Mouse (Mus musculus) C2C12 (cell line): ENCODE results near the gene Lrr1. TPM values are rescaled to one million over a fixed set of nuclear protein-coding genes. Genes with fewer than 3 reads are reported as not detected.

Experiments used
- H3K27me3 ChIP-seq: one replicate; pipeline ENCODE4 v1.6.1; 2011; ENCODE audit not compliant: control insufficient read depth, insufficient read depth, insufficient read length
- H3K36me3 ChIP-seq: one replicate; pipeline ENCODE4 v1.6.1; 2011; ENCODE audit not compliant: control insufficient read depth, insufficient read depth
- H3K4me3 ChIP-seq: one replicate; pipeline ENCODE4 v1.5.1; 2011; ENCODE audit warnings: mild to moderate bottlenecking, control low read depth; ENCODE audit not compliant: poor library complexity, insufficient read depth, severe bottlenecking
- H3K79me2 ChIP-seq: one replicate; pipeline ENCODE4 v1.6.1; 2011; ENCODE audit not compliant: control insufficient read depth, insufficient read depth
- H3K79me3 ChIP-seq: one replicate; pipeline ENCODE4 v1.6.1; 2011; ENCODE audit warnings: low read depth, control low read depth
- H3ac ChIP-seq: one replicate; pipeline ENCODE3; 2011; ENCODE audit warnings: low read depth; ENCODE audit not compliant: control insufficient read depth, insufficient read length
- CEBPB ChIP-seq: IDR thresholded peaks from one replicate; pipeline ENCODE4 v1.6.1; 2011; ENCODE audit warnings: low read depth, mild to moderate bottlenecking, control low read depth, moderate library complexity
- CTCF ChIP-seq: IDR thresholded peaks from one replicate; pipeline ENCODE4 v1.5.1; 2011; ENCODE audit not compliant: control insufficient read depth, insufficient read depth, insufficient read length
- FOSL1 ChIP-seq: IDR thresholded peaks from one replicate; pipeline ENCODE4 v1.8.0; 2011; ENCODE audit warnings: mild to moderate bottlenecking, low read length; ENCODE audit not compliant: poor library complexity, insufficient read depth, severe bottlenecking
- MAX ChIP-seq: IDR thresholded peaks from one replicate; pipeline ENCODE4 v1.6.1; 2011; ENCODE audit warnings: mild to moderate bottlenecking, control low read depth
- MYOD1 ChIP-seq: IDR thresholded peaks from one replicate; pipeline ENCODE4 v1.6.1; 2011; ENCODE audit warnings: low read depth; ENCODE audit not compliant: control insufficient read depth, insufficient read length
- MYOG ChIP-seq: IDR thresholded peaks from one replicate; pipeline ENCODE4 v1.6.1; 2011; ENCODE audit not compliant: control insufficient read depth, insufficient read length; ENCODE audit errors: extremely low read depth
- USF1 ChIP-seq: IDR thresholded peaks from one replicate; pipeline ENCODE4 v1.6.1; 2011; ENCODE audit warnings: low read depth, mild to moderate bottlenecking, control low read depth, moderate library complexity
- polyA plus RNA-seq: library from polyadenylated mRNA; unstranded; fragments of >200 nt; fragmentation: generic; extraction: Trizol; gene quantifications from one replicate; pipeline ENCODE4 v1.2.1, GENCODE M21; 2012; ENCODE audit warnings: missing spikeins

The Lrr1 gene
- polyA plus RNA-seq, 1 experiment: 30.4 TPM

DNA sequence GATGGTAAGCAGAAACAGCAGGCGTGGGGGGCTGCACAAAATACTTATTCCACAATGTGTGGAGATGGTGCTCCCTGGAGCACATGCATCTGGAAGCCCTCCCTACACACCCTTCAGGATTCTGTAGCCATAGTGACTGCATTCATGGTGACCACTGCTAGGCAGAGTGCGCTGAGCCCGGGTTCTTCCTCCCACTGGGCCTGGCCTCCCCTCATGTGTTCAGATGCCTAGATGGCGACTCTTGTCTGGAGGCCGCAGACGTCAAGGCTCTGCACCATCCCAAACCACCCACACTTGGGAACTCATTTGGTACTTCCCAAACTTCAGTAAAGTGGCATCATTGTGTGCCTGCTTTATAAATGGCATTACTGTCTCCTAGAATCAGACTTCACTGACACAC lies 25.2 kb upstream of the Lrr1 start:
- peaks cover 3% of the 10 kb centered on the region for H3K27me3 ChIP-seq
- no peaks in the 10 kb centered on the region for H3K36me3 ChIP-seq
- H3K4me3 ChIP-seq: no peak overlapping the region
- TF ChIP-seq FOSL1: no peak
- TF ChIP-seq CEBPB: no peak
- TF ChIP-seq MYOD1: no peak
- no peak for TF ChIP-seq MAX
- TF ChIP-seq MYOG: no peak
- no peak for TF ChIP-seq USF1
- H3K79me2 ChIP-seq: no peaks in the 10 kb centered on the region
- no peaks in the 10 kb centered on the region for H3K79me3 ChIP-seq
- H3ac ChIP-seq: no peak overlapping the region

DNA sequence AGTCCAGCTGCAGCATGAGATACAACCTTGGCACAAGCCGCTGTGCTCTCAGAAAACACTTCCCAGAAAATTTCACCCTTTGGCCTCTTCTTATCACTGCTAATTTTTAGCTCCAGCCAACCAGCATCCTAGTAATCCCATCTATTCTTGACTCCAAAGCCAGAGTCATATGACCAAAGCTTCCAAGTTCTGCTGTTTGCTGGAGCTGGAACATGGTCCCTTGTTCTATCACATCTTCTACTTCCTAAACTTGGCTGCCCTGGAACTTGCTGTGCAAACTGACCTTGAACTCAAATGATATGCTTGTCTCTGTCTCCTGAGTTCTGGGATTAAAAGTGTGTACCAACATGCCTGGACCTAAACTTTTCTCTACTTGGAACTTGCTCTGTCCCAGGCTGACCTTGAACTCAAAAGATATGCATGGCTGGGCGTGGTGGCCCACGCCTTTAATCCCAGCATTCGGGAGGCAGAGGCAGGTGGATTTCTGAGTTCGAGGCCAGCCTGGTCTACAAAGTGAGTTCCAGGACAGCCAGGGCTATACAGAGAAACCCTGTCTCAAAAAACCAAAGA lies 21.4 kb upstream of the Lrr1 start:
- no peaks in the 10 kb centered on the region for H3K36me3 ChIP-seq
- no peaks in the 10 kb centered on the region for H3K27me3 ChIP-seq
- no peaks in the 10 kb centered on the region for H3K79me2 ChIP-seq
- H3K4me3 ChIP-seq: no peak overlapping the region
- H3K79me3 ChIP-seq: no peaks in the 10 kb centered on the region
- no peak overlapping the region for H3ac ChIP-seq
- TF ChIP-seq MAX (no peak), CEBPB (no peak), USF1 (no peak), CTCF (no peak), MYOD1 (no peak), MYOG (no peak), FOSL1 (no peak)

DNA sequence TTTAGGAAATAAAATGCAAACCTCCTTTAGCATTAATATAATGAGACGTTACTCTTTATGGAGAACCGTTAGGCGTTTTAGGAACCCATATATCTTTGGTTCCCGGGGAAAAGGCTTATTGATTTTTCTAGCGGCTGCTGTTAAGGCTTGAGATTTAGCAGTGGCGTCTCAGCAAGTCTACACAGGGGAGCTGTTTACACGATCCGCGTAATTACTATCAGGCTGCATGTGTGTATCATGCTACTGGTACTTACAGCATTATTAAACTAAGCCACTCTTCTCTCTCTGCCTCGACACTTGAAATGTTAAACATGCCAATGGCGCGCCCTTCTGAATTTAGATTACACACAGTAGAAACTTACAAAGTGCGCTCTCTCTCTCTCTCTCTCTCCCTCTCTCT lies 18.6 kb upstream of the Lrr1 start:
- Histone ChIP-seq H3K4me3 (no peak overlapping the region), H3K79me3 (no peaks in the 10 kb centered on the region), H3ac (no peak overlapping the region), H3K36me3 (no peaks in the 10 kb centered on the region), H3K79me2 (no peaks in the 10 kb centered on the region), H3K27me3 (no peaks in the 10 kb centered on the region)
- TF ChIP-seq MAX (no peak), MYOG (no peak), MYOD1 (no peak), CTCF (no peak), FOSL1 (no peak), CEBPB (no peak), USF1 (no peak)

- Histone ChIP-seq H3ac (no peak overlapping the region), H3K79me3 (peaks cover 12% of the 10 kb centered on the region), H3K27me3 (no peaks in the 10 kb centered on the region), H3K36me3 (peaks cover 29% of the 10 kb centered on the region), H3K79me2 (peaks cover 22% of the 10 kb centered on the region), H3K4me3 (no peak overlapping the region)
- TF ChIP-seq FOSL1 (no peak), CTCF (no peak), CEBPB (no peak), MAX (no peak), MYOG (no peak), USF1 (no peak), MYOD1 (no peak)
These were observed 12.7 kb upstream of the Lrr1 start for GRCm38 (mm10) chr12:69155923-69156322.

- TF ChIP-seq CEBPB: no peak
- no peak for TF ChIP-seq FOSL1
- TF ChIP-seq MAX: no peak
- no peak for TF ChIP-seq MYOD1
- no peak for TF ChIP-seq MYOG
- TF ChIP-seq CTCF: no peak
- TF ChIP-seq USF1: no peak
- no peak overlapping the region for H3K4me3 ChIP-seq
- H3K79me2 ChIP-seq: peaks cover 22% of the 10 kb centered on the region
- peaks cover 12% of the 10 kb centered on the region for H3K79me3 ChIP-seq
- H3K36me3 ChIP-seq: peaks cover 29% of the 10 kb centered on the region
- H3ac ChIP-seq: no peak overlapping the region
- no peaks in the 10 kb centered on the region for H3K27me3 ChIP-seq
These were observed 12.2 kb upstream of the Lrr1 start for GRCm38 (mm10) chr12:69156436-69156835.

- no peaks in the 10 kb centered on the region for H3K27me3 ChIP-seq
- no peak overlapping the region for H3K4me3 ChIP-seq
- H3K79me2 ChIP-seq: peaks cover 22% of the 10 kb centered on the region
- no peak overlapping the region for H3ac ChIP-seq
- TF ChIP-seq MAX: no peak
- TF ChIP-seq CEBPB: no peak
- TF ChIP-seq MYOD1: no peak
- TF ChIP-seq MYOG: no peak
- no peak for TF ChIP-seq USF1
- no peak for TF ChIP-seq CTCF
- no peak for TF ChIP-seq FOSL1
- H3K79me3 ChIP-seq: peaks cover 12% of the 10 kb centered on the region
- H3K36me3 ChIP-seq: peaks cover 29% of the 10 kb centered on the region
These were observed 11.5 kb upstream of the Lrr1 start for GRCm38 (mm10) chr12:69157107-69157506.
